Mouse (Mus musculus) spleen, adult 2 months (tissue): Measurements from ENCODE around the gene Isy1.

ENCODE experiments used
- CTCF ChIP-seq: fragments of 200-500 bp; IDR thresholded peaks from 2 replicates; pipeline ENCODE4 v1.5.1; 2011; ENCODE audit warnings: mild to moderate bottlenecking, inconsistent platforms; ENCODE audit not compliant: insufficient read depth, insufficient read length, insufficient replicate concordance; ENCODE audit errors: extremely low read depth
- POLR2A ChIP-seq: fragments of 200-500 bp; IDR thresholded peaks from 2 replicates; pipeline ENCODE4 v1.6.1; 2011; ENCODE audit warnings: low read depth, low read length, inconsistent platforms

GRCm38 (mm10) chr6:87808521-87808920, 30.1 kb downstream of the Isy1 start:
- TF ChIP-seq POLR2A (no peak), CTCF (no peak)
